Mouse (Mus musculus) C2C12 (cell line): ENCODE data around the gene Sugp1. TPM values are rescaled to one million over a fixed set of nuclear protein-coding genes. Genes with fewer than 3 reads are reported as not detected.
A peak's percentile ranks its signal among the peaks of the same experiment; 100 is the strongest.
"Not testable (repeated sequence)": the region's sequence is repeated elsewhere in the genome, so short reads cannot be mapped to it uniquely, and the experiment has no call there.

Experiments
- H3K27me3 ChIP-seq: one replicate; pipeline ENCODE4 v1.6.1; 2011; ENCODE audit not compliant: control insufficient read depth, insufficient read depth, insufficient read length
- H3K36me3 ChIP-seq: one replicate; pipeline ENCODE4 v1.6.1; 2011; ENCODE audit not compliant: control insufficient read depth, insufficient read depth
- H3K4me3 ChIP-seq: one replicate; pipeline ENCODE4 v1.5.1; 2011; ENCODE audit warnings: mild to moderate bottlenecking, control low read depth; ENCODE audit not compliant: poor library complexity, insufficient read depth, severe bottlenecking
- H3K79me2 ChIP-seq: one replicate; pipeline ENCODE4 v1.6.1; 2011; ENCODE audit not compliant: control insufficient read depth, insufficient read depth
- H3K79me3 ChIP-seq: one replicate; pipeline ENCODE4 v1.6.1; 2011; ENCODE audit warnings: low read depth, control low read depth
- H3ac ChIP-seq: one replicate; pipeline ENCODE3; 2011; ENCODE audit warnings: low read depth; ENCODE audit not compliant: control insufficient read depth, insufficient read length
- CEBPB ChIP-seq: IDR thresholded peaks from one replicate; pipeline ENCODE4 v1.6.1; 2011; ENCODE audit warnings: low read depth, mild to moderate bottlenecking, control low read depth, moderate library complexity
- CTCF ChIP-seq: IDR thresholded peaks from one replicate; pipeline ENCODE4 v1.5.1; 2011; ENCODE audit not compliant: control insufficient read depth, insufficient read depth, insufficient read length
- FOSL1 ChIP-seq: IDR thresholded peaks from one replicate; pipeline ENCODE4 v1.8.0; 2011; ENCODE audit warnings: mild to moderate bottlenecking, low read length; ENCODE audit not compliant: poor library complexity, insufficient read depth, severe bottlenecking
- MAX ChIP-seq: IDR thresholded peaks from one replicate; pipeline ENCODE4 v1.6.1; 2011; ENCODE audit warnings: mild to moderate bottlenecking, control low read depth
- MYOD1 ChIP-seq: IDR thresholded peaks from one replicate; pipeline ENCODE4 v1.6.1; 2011; ENCODE audit warnings: low read depth; ENCODE audit not compliant: control insufficient read depth, insufficient read length
- MYOG ChIP-seq: IDR thresholded peaks from one replicate; pipeline ENCODE4 v1.6.1; 2011; ENCODE audit not compliant: control insufficient read depth, insufficient read length; ENCODE audit errors: extremely low read depth
- USF1 ChIP-seq: IDR thresholded peaks from one replicate; pipeline ENCODE4 v1.6.1; 2011; ENCODE audit warnings: low read depth, mild to moderate bottlenecking, control low read depth, moderate library complexity
- polyA plus RNA-seq: library from polyadenylated mRNA; unstranded; fragments of >200 nt; fragmentation: generic; extraction: Trizol; gene quantifications from one replicate; pipeline ENCODE4 v1.2.1, GENCODE M21; 2012; ENCODE audit warnings: missing spikeins

Gene Sugp1
- polyA plus RNA-seq, 1 experiment, result 28.2 TPM

GRCm38 (mm10) chr8:69999236-69999635 lies 43.4 kb upstream of the Sugp1 start:
- Histone ChIP-seq H3K79me2 (peaks cover 16% of the 10 kb centered on the region), H3K36me3 (no peaks in the 10 kb centered on the region), H3K4me3 (no peak overlapping the region), H3K27me3 (no peaks in the 10 kb centered on the region), H3K79me3 (peaks cover 11% of the 10 kb centered on the region), H3ac (no peak overlapping the region)
- TF ChIP-seq CTCF (no peak), MYOG (no peak), USF1 (no peak), CEBPB (no peak), MYOD1 (no peak), MAX (no peak)

- H3K4me3 ChIP-seq, result no peak overlapping the region
- peaks cover 6% of the 10 kb centered on the region for H3K79me2 ChIP-seq
- no peak overlapping the region for H3ac ChIP-seq
- H3K27me3 ChIP-seq, result no peaks in the 10 kb centered on the region
- H3K36me3 ChIP-seq, result no peaks in the 10 kb centered on the region
- TF ChIP-seq CTCF (no peak), USF1 (no peak), MYOG (no peak)
- peaks cover 4% of the 10 kb centered on the region for H3K79me3 ChIP-seq
Observed at GRCm38 (mm10) chr8:70000226-70000625, 42.4 kb upstream of the Sugp1 start.

GRCm38 (mm10) chr8:70001176-70001891 lies 41.3 kb upstream of the Sugp1 start:
- Histone ChIP-seq H3ac (peak overlapping the region; percentile 55), H3K79me2 (no peaks in the 10 kb centered on the region), H3K79me3 (no peaks in the 10 kb centered on the region), H3K27me3 (no peaks in the 10 kb centered on the region), H3K4me3 (no peak overlapping the region), H3K36me3 (no peaks in the 10 kb centered on the region)
- TF ChIP-seq USF1 (peak; percentile 75), CTCF (peak; percentile 43), FOSL1 (no peak), MYOG (no peak)

GRCm38 (mm10) chr8:70001892-70002191 lies 40.8 kb upstream of the Sugp1 start:
- H3K79me2 ChIP-seq, H3K36me3 ChIP-seq, H3ac ChIP-seq, H3K79me3 ChIP-seq, H3K4me3 ChIP-seq, H3K27me3 ChIP-seq: not testable (repeated sequence)

- Histone ChIP-seq H3K27me3 (no peaks in the 10 kb centered on the region), H3K4me3 (no peak overlapping the region), H3K79me2 (no peaks in the 10 kb centered on the region), H3K79me3 (no peaks in the 10 kb centered on the region), H3ac (no peak overlapping the region), H3K36me3 (no peaks in the 10 kb centered on the region)
- TF ChIP-seq MAX (no peak), MYOG (no peak), CEBPB (no peak), FOSL1 (no peak)
Observed at GRCm38 (mm10) chr8:70003204-70003657, 39.4 kb upstream of the Sugp1 start.

- H3K79me3 ChIP-seq, result no peaks in the 10 kb centered on the region
- no peaks in the 10 kb centered on the region for H3K79me2 ChIP-seq
- H3K27me3 ChIP-seq, result no peaks in the 10 kb centered on the region
- H3K36me3 ChIP-seq, result no peaks in the 10 kb centered on the region
- no peak overlapping the region for H3ac ChIP-seq
- TF ChIP-seq USF1 (no peak), CEBPB (no peak), FOSL1 (no peak), CTCF (no peak), MYOD1 (no peak), MYOG (no peak), MAX (no peak)
- no peak overlapping the region for H3K4me3 ChIP-seq
Observed at GRCm38 (mm10) chr8:70004345-70004744, 38.3 kb upstream of the Sugp1 start.
